Mouse (Mus musculus) cerebral cortex, adult 2 months (tissue): ENCODE measurements around the gene Gm13283.

Experiments used
- WGBS: fragments of 180-500 bp; shearing (Covaris S2); methylation state at CpG from one replicate; pipeline ENCODE4 v1.1.7; 2018; 5-methylcytosine and 5-hydroxymethylcytosine counted together

Gm13283 gene

DNA sequence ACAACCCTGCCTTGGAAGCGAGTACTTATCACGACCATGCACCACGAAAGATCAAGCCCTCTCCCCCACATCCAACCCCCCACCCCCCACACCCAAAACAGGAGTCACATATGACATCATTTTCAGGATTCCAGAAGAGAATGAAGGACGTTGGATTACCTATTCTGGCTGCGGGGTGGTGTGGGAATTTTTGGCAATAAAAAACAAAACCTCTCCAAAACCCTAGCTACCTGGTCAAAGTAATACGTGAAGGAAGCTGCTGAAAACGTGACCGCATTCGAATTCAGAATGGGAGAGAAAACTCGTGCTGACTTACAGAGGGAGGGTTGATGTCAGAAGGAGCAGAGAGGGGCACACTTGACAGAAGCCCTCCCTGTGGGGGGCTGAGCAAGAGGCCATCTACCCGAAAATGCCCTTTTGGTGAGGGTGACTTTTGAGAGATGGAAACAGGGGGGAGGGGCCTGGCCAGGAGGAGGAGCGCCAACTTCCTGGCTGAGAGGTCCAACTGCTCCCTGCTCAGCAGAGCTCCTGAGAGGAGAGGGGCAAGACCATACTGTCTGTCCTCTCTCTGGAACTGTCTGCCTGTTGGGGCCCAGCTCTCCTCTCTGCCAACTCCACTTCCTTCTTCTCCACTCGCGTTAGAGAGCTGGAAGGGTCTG, at the start of gene Gm13283:
Gene Gm13283 (plus strand): TSS at position 510 of the 659 bp plus-strand sequence.
- WGBS, result 41% methylated on average over 9 of the region's 14 CpGs

GRCm38 (mm10) chr4:88714281-88714680, 45.6 kb upstream of the Gm13283 start:
- 76% methylated on average over 1 of the region's 1 CpGs for WGBS

GRCm38 (mm10) chr4:88718715-88719114, 41.2 kb upstream of the Gm13283 start:
- WGBS, result 0% methylated on average over 1 of the region's 1 CpGs

- WGBS, result under 1% methylated on average over 82 of the region's 82 CpGs
Observed at GRCm38 (mm10) chr4:88721791-88722721, 37.9 kb upstream of the Gm13283 start, which contains the start of the genes Gm26566 and Klhl9. Gene Gm26566 (plus strand): TSS chr4:88721805. Gene Klhl9 (minus strand): TSS chr4:88722465.

GRCm38 (mm10) chr4:88723497-88724090, 36.3 kb upstream of the Gm13283 start:
- 75% methylated on average over 8 of the region's 8 CpGs for WGBS

- 76% methylated on average over 6 of the region's 6 CpGs for WGBS
Observed at GRCm38 (mm10) chr4:88726727-88727126, 33.2 kb upstream of the Gm13283 start.

GRCm38 (mm10) chr4:88727324-88727723, 32.6 kb upstream of the Gm13283 start:
- WGBS, result 11% methylated on average over 1 of the region's 1 CpGs

DNA sequence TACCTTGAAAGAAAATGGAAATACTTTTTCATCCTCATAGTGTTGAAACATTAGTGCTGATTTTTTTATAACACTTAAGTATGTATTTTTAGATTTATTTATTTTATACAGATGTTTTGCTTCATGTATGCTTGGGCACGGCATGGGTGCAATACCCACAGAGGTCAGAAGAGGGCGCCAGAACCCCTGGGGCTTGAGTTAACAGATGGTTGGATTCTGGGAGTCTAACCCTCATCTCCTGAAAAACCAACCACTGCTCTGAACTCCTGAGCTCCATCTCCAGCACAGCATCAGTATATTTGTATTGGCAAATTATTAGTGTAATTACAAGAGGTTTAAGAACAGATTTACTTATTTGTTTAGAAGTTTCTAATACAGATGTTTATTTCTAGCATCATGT, 21.4 kb upstream of the Gm13283 start:
- WGBS, result 6% methylated on average over 2 of the region's 2 CpGs

DNA sequence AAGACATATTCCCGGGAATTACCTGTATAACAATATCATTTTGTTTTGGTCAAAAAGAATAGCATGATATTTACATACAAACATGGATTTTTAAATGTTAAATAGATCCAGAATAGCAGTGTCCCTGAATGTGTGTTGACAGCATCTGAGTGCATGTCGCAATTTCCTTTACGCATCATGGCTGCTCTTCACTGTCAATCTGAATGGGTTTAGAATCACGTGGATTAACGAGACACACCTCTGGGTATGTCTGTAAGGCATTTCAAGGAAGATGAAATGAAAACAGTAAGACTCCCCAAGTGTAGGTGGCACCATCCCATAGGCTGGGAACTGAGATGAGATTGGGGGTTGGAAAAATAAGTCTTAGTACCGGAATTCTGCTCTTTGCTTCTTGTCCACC, 20.9 kb upstream of the Gm13283 start:
- WGBS, result 87% methylated on average over 6 of the region's 6 CpGs

- 91% methylated on average over 4 of the region's 4 CpGs for WGBS
Observed at GRCm38 (mm10) chr4:88741426-88741825, 18.5 kb upstream of the Gm13283 start.

GRCm38 (mm10) chr4:88742771-88743371, 17.0 kb upstream of the Gm13283 start:
- 70% methylated on average over 7 of the region's 7 CpGs for WGBS

DNA sequence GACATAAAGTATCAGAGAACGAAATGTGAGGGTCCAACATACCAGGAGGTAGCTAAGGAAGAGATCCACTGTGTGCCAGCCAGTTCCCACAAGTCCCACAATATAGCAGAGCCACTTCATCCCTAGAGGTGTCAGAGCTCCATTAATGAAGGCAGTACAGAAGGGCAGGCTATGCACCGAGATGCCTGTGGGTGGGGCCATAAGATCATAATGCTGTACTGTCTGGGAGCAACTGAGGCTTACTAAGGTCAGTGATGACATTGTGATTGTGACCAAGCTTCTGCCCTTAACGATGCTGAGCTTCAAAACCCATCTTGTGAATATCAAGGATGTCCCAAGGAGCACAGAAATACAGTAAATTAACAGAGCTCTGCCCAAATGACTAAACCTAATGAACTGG, 15.7 kb upstream of the Gm13283 start:
- 56% methylated on average over 3 of the region's 3 CpGs for WGBS

- WGBS, result 81% methylated on average over 6 of the region's 6 CpGs
Observed at GRCm38 (mm10) chr4:88749926-88750325, 10.0 kb upstream of the Gm13283 start.

- 85% methylated on average over 15 of the region's 15 CpGs for WGBS
Observed at GRCm38 (mm10) chr4:88754818-88755340, 5.0 kb upstream of the Gm13283 start, which contains the start of gene Gm13271. Gene Gm13271 (plus strand): TSS chr4:88754868.

DNA sequence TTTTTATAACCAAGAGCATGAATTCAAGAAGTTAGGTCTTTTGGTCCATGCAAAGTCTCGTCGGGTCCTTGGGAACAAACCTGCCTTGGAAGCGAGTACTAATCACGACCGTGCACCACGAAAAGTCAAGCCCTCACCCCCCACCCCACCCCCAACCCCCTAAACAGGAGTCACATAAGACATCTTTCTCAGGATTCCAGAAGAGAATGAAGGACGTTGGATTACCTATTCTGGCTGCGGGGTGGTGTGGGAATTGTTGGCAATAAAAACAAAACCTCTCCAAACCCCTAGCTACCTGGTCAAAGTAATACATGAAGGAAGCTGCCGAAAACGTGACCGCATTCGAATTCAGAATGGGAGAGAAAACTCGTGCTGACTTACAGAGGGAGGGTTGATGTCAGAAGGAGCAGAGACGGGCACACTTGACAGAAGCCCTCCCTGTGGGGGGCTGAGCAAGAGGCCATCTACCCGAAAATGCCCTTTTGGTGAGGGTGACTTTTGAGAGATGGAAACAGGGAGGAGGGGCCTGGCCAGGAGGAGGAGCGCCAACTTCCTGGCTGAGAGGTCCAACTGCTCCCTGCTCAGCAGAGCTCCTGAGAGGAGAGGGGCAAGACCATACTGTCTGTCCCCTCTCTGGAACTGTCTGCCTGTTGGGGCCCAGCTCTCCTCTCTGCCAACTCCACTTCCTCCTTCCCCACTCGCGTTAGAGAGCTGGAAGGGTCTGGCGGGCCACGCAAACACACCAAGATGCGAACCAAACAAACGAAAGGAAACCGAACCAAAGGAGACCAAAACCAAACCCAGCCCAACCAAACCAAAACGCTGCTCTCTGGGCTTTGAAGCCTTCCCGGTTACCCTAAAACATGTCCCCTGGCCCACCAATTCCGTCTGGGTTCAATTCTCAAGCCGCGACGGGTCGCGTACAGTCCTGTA, 3.1 kb upstream of the Gm13283 start:
- 12% methylated on average over 29 of the region's 31 CpGs for WGBS

DNA sequence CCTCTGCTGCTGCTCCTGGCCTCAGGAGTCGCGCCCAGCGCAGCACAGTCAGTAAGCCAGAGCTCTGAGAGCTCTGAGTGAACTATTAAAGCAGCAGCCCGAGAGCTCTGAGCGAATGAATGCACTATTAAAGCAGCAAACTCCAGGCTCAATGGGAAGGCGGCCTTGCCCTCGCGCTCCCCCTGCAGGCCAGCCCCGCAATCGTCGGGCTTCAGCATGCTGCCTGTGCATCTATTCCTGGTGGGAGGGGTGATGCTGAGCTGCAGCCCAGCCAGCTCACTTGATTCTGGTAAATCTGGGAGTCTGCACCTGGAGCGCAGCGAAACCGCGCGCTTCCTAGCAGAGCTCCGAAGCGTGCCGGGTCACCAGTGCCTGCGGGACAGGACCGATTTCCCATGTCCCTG, 2.3 kb upstream of the Gm13283 start:
- whole genome bisulfite sequencing, result under 1% methylated on average over 21 of the region's 21 CpGs

DNA sequence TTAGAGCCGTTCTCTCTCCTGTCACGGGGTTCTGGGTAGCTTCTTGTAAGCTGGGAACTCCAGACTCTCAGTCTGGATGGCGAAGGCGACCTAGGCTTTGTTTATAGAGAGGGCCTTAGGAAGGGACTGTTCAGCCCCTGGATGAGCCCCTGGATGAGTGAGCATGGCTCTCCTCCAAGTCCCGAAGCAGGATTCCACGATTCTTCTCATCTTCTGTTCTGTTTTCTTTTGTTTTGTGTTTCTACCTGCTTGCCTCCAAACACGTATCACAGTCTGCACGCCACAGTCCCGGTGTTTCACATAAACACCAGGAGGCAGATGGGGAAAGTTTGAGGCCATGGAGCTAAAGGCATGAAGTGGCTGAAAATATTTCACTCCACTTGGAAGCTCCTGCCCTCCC, 1.2 kb upstream of the Gm13283 start:
- WGBS, result 90% methylated on average over 9 of the region's 9 CpGs

- 0% methylated on average over 27 of the region's 28 CpGs for WGBS
Observed at GRCm38 (mm10) chr4:88760431-88760830, 512 bp downstream of the Gm13283 start.

DNA sequence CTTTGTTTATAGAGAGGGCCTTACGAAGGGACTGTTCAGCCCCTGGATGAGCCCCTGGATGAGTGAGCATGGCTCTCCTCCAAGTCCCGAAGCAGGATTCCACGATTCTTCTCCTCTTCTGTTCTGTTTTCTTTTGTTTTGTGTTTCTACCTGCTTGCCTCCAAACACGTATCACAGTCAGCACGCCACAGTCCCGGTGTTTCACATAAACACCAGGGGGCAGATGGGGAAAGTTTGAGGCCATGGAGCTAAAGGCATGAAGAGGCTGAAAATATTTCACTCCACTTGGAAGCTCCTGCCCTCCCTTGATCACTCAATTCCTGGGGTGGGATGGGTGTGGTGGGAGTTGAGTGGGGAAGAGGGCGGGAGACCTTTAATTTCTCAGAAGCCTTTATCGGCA, 1.9 kb downstream of the Gm13283 start:
- WGBS, result 78% methylated on average over 6 of the region's 8 CpGs

GRCm38 (mm10) chr4:88762341-88762740, 2.4 kb downstream of the Gm13283 start:
- 73% methylated on average over 9 of the region's 9 CpGs for WGBS
